8 mouse cellular contexts compared by ENCODE assay signal in genomic region chr8:126895133-126895532, GRCm38 (mm10). TPM values are rescaled to one million over a fixed set of nuclear protein-coding genes. Genes with fewer than 3 reads are reported as not detected.
DNase-seq lines count a peak whose midpoint lies in the region; ATAC-seq and TF ChIP-seq lines count a peak whose summit lies in the region.

No protein-coding gene starts in this region.

- intact Hi-C loops in gastrocnemius, adult 2 months (cut with DNase I) = no loop called here
- intact Hi-C loops in gastrocnemius, postnatal 14 days (cut with DNase I; ENCODE audit: low total_unique reads) = no loop called here
- intact Hi-C loops in heart, postnatal 25 days (cut with DNase I) = loop anchor here (5.0 kb wide), 1 partner anchor 38 kb away; no protein-coding TSS in a partner anchor

- no peaks in the 10 kb centered on the region for H3K9me3 ChIP-seq in lung, postnatal 0 days (ENCODE audit: low read length)
- H3K9me3 ChIP-seq in kidney, embryonic 15.5 days (replicated peaks) = no peaks in the 10 kb centered on the region

- no peaks in the 10 kb centered on the region for H3K27me3 ChIP-seq in lung, postnatal 0 days (replicated peaks; ENCODE audit: insufficient read depth, low read length)
- H3K27me3 ChIP-seq in kidney, embryonic 15.5 days = no peaks in the 10 kb centered on the region

- DNase-seq in gastrocnemius, adult 2 months = no peak
- no peak for DNase-seq in gastrocnemius, postnatal 14 days
- DNase-seq in Muller cell, postnatal 12 days (ENCODE audit: inconsistent ontology term) = peak; percentile 64
- peak; percentile 43 for DNase-seq in heart, postnatal 25 days (ENCODE audit: low spot score)
- peak; percentile 89 for DNase-seq in lung, postnatal 0 days (ENCODE audit: low spot score)
- no peak for DNase-seq in spleen, postnatal 14 days (ENCODE audit: low spot score in 2 of 2)
- DNase-seq in thymus, adult 18-20 months = no peak

- H3K4me1 ChIP-seq in lung, postnatal 0 days (ENCODE audit: insufficient read depth, low read depth, low read length) = no peaks in the 10 kb centered on the region
- H3K4me1 ChIP-seq in kidney, embryonic 15.5 days = no peaks in the 10 kb centered on the region

- ATAC-seq in lung, postnatal 0 days = peak; percentile 93
- no peak for ATAC-seq in kidney, embryonic 15.5 days (replicated peaks; ENCODE audit: low FRiP score)

- TF ChIP-seq EP300 in lung, postnatal 0 days (IDR thresholded peaks at IDR 0.05) = peak; percentile 53

- no peaks in the 10 kb centered on the region for H3K36me3 ChIP-seq in lung, postnatal 0 days (ENCODE audit: insufficient read depth, low read length)
- no peaks in the 10 kb centered on the region for H3K36me3 ChIP-seq in kidney, embryonic 15.5 days

- peak overlapping the region; percentile 46; the same call in 1 of the 2 replicates for H3K27ac ChIP-seq in gastrocnemius, adult 2 months
- no peak overlapping the region for H3K27ac ChIP-seq in lung, postnatal 0 days (ENCODE audit: low read length)
- no peak overlapping the region for H3K27ac ChIP-seq in kidney, embryonic 15.5 days

- H3K4me3 ChIP-seq in gastrocnemius, adult 2 months = no peak overlapping the region
- H3K4me3 ChIP-seq in lung, postnatal 0 days (ENCODE audit: low read depth, low read length) = no peak overlapping the region
- H3K4me3 ChIP-seq in kidney, embryonic 15.5 days (replicated peaks) = no peak overlapping the region

- TF ChIP-seq CTCF in gastrocnemius, adult 2 months (IDR thresholded peaks at IDR 0.05) = no peak
- no peak for TF ChIP-seq CTCF in lung, postnatal 0 days (IDR thresholded peaks at IDR 0.05)

- H3K4me2 ChIP-seq in lung, postnatal 0 days (replicated peaks; ENCODE audit: low read depth, low read length) = no peak overlapping the region
- H3K4me2 ChIP-seq in kidney, embryonic 15.5 days = no peak overlapping the region

- H3K9ac ChIP-seq in lung, postnatal 0 days (replicated peaks; ENCODE audit: low read depth) = no peak overlapping the region
- no peak overlapping the region for H3K9ac ChIP-seq in kidney, embryonic 15.5 days

- 26% methylated on average over 6 of the region's 6 CpGs for WGBS in lung, postnatal 0 days
- 59% methylated on average over 6 of the region's 6 CpGs for WGBS in kidney, embryonic 15.5 days

RNA-seq across cellular contexts. Expression of gene Tomm20, which starts 50.5 kb away (rescaled TPM):
- 100 to 1,000 TPM in 1 of 2 experiments, 10 to 100 TPM in 1; 92.0 to 104 TPM for total RNA-seq in gastrocnemius, adult 2 months (2021)
- 100 to 1,000 TPM in 1 of 2 experiments, 10 to 100 TPM in 1; 89.7 to 106 TPM for total RNA-seq in gastrocnemius, postnatal 14 days (2021)
- total RNA-seq in heart, postnatal 25 days (2021) = 10 to 100 TPM; 76.2 to 76.4 TPM
- 138 and 155 TPM in 2 replicates for polyA plus RNA-seq in lung, postnatal 0 days (2015; fragmentation: Nextera tagmentation; extraction: Ambion mirVana)
- 244 and 246 TPM in 2 replicates for polyA plus RNA-seq in kidney, embryonic 15.5 days (2015; fragmentation: Nextera tagmentation; extraction: Ambion mirVana)

Comparison
In these comparisons a context has a peak if more than half of its experiments do, and no peak if none do; other contexts are left out.
1. DNase-seq: peak in Muller cell, postnatal 12 days (single experiment), heart, postnatal 25 days (single experiment) and lung, postnatal 0 days (single experiment); none in gastrocnemius, adult 2 months (single experiment), gastrocnemius, postnatal 14 days (single experiment), spleen, postnatal 14 days (0 of 2) and thymus, adult 18-20 months (0 of 2).